Mouse (Mus musculus) T-helper 1 cell (primary cell): Measurements from ENCODE around the gene Gm9887.
"Not testable (repeated sequence)": the region's sequence is repeated elsewhere in the genome, so short reads cannot be mapped to it uniquely, and the experiment has no call there.

Source experiments
- in situ Hi-C: fragments of 300-600 bp; cut with MboI, MseI; formaldehyde crosslinking; loops from one replicate; pipeline ENCODE4 v1.15.1; 2025; ENCODE audit warnings: high pct_unique_total_duplicates

The Gm9887 gene

GRCm38 (mm10) chr12:69361919-69362318 lies 10.3 kb downstream of the Gm9887 start:
- in situ Hi-C loops = no loop called here

- in situ Hi-C loops = not testable (repeated sequence)
These were observed 11.0 kb downstream of the Gm9887 start for GRCm38 (mm10) chr12:69360997-69361899.

- in situ Hi-C loops = no loop called here
These were observed 11.6 kb downstream of the Gm9887 start for GRCm38 (mm10) chr12:69360655-69360996.

GRCm38 (mm10) chr12:69357300-69357646 lies 15.0 kb downstream of the Gm9887 start:
- in situ Hi-C loops = loop anchor here (5.0 kb wide), 1 partner anchor 220 kb away; no protein-coding TSS in a partner anchor

GRCm38 (mm10) chr12:69356546-69357299 lies 15.5 kb downstream of the Gm9887 start, which contains the start of gene Nemf:
TSS of gene Nemf (minus strand) at chr12:69357165.
- in situ Hi-C loops = loop anchor here (5.0 kb wide), 1 partner anchor 221 kb away; no protein-coding TSS in a partner anchor

- in situ Hi-C loops = no loop called here
These were observed 20.6 kb downstream of the Gm9887 start for GRCm38 (mm10) chr12:69351685-69352084.

GRCm38 (mm10) chr12:69349928-69350327 lies 22.3 kb downstream of the Gm9887 start:
- in situ Hi-C loops = loop anchor here (10.0 kb wide), 1 partner anchor 345 kb away; no protein-coding TSS in a partner anchor

GRCm38 (mm10) chr12:69333547-69333946 lies 38.7 kb downstream of the Gm9887 start:
- in situ Hi-C loops = loop anchor here (10.0 kb wide), 1 partner anchor 1371 kb away; no protein-coding TSS in a partner anchor

GRCm38 (mm10) chr12:69332147-69332546 lies 40.1 kb downstream of the Gm9887 start:
- in situ Hi-C loops = loop anchor here (10.0 kb wide), 1 partner anchor 1373 kb away; no protein-coding TSS in a partner anchor

GRCm38 (mm10) chr12:69331187-69331586 lies 41.1 kb downstream of the Gm9887 start:
- in situ Hi-C loops = loop anchor here (10.0 kb wide), 1 partner anchor 1374 kb away; no protein-coding TSS in a partner anchor
